Mouse (Mus musculus): ENCODE results near the gene Rpa3. TPM values are rescaled to one million over a fixed set of nuclear protein-coding genes. Genes with fewer than 3 reads are reported as not detected.

Gene Rpa3
- 175 and 185 TPM in 2 replicates for polyA plus RNA-seq (2016; fragmentation: Nextera tagmentation; extraction: Ambion mirVana)

DNA sequence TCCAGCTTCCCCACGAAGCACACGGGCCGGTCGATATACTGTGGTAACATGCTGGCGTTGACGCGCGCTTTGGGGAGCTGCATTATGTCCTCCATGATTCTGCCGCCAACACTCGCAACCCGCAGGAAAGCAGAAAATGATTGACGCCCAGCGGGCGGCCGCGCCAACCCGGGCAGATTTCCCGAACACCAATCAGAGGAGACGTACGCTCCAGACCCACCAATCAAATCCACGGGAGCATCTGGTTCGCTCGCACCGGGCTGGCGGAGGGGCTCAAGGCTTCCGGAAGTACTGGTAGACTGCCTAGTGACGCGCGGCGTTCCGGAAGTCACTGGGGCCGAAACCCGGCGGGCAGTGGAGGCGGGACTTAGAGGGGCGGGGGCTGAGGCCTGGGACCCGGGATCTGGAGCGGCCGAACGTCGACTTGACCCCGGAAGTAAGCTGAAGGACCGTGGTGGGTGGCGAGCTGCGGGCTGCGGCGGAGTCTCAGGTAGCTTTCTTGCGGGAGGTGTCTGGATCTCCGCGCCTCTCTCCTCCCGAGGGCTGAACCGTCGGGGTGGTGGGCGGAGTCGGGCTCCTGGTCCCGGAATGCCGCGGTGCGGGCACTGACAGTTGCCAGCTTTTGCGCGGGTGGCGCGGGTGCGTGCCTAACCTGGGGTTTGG lies at the start of gene Rpa3, which contains the start of the genes Umad1 and Gm45062:
Gene Rpa3, minus strand, starts transcription at position 170 of the 663 bp plus-strand sequence.
Gene Umad1, plus strand, starts transcription at position 285 of the 663 bp plus-strand sequence.
Gene Gm45062, plus strand, starts transcription at position 447 of the 663 bp plus-strand sequence.
- Histone ChIP-seq H3K4me1 (replicated peaks) (peaks cover 19% of the 10 kb centered on the region), H3K4me3 (peak within 1 kb of the TSS; percentile 79), H3K27ac (peak within 1 kb of the TSS; percentile 92), H3K27me3 (ENCODE audit: insufficient read depth, poor library complexity, severe bottlenecking) (no peaks in the 10 kb centered on the region), H3K36me3 (peaks cover 19% of the 10 kb centered on the region), H3K9me3 (no peaks in the 10 kb centered on the region)
- peak; percentile 98 for DNase-seq (ENCODE audit: low spot score)
- WGBS: under 1% methylated on average over 64 of the region's 64 CpGs

GRCm38 (mm10) chr6:8307878-8308775 lies 49.2 kb upstream of the Rpa3 start:
- Histone ChIP-seq H3K36me3 (no peaks in the 10 kb centered on the region), H3K4me3 (no peak overlapping the region), H3K27me3 (ENCODE audit: insufficient read depth, poor library complexity, severe bottlenecking) (no peaks in the 10 kb centered on the region), H3K4me1 (replicated peaks) (no peaks in the 10 kb centered on the region), H3K27ac (no peak overlapping the region), H3K9me3 (no peaks in the 10 kb centered on the region)
- DNase-seq (ENCODE audit: low spot score): no peak
- 91% methylated on average over 6 of the region's 6 CpGs for WGBS

DNA sequence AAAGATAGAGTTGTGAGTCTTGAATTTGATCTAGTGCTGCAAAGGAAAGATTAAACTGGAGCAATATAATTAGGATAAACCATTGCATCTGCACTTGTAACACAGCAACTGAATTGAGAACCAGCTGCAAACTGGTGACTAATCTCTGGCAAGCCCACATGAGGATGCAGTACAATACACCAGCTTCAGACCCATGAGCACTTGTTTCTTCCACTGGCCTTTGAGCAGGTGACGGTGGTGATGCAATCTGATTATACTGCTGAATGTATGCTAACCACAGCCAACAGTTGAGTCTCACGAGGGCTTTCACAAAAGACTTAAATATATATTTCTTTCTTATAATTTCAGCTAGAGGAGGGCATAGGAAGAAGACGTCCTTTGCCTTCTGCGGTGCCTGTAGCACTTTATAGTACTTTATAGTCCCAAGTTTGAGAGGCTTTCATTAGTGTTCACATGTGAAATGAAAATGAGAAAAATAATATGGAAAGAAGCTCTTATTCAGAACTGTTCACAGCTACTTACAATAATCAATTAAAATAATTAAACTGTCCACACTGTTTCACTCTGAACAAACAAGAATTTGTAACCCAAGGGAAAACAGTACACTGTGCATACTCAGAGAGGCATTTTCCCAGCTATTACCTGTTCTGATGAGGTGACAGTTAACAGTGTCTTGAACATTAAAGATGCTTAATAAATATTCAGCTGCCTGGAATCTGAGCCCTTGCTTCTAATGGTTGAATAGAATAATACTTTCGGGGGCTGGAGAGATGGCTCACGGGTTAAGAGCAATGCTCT lies 40.3 kb upstream of the Rpa3 start:
- DNase-seq (ENCODE audit: low spot score): no peak
- no peak overlapping the region for H3K4me3 ChIP-seq
- no peaks in the 10 kb centered on the region for H3K9me3 ChIP-seq
- no peaks in the 10 kb centered on the region for H3K36me3 ChIP-seq
- no peaks in the 10 kb centered on the region for H3K27me3 ChIP-seq (ENCODE audit: insufficient read depth, poor library complexity, severe bottlenecking)
- H3K4me1 ChIP-seq (replicated peaks): no peaks in the 10 kb centered on the region
- WGBS: 91% methylated on average over 6 of the region's 6 CpGs
- no peak overlapping the region for H3K27ac ChIP-seq

DNA sequence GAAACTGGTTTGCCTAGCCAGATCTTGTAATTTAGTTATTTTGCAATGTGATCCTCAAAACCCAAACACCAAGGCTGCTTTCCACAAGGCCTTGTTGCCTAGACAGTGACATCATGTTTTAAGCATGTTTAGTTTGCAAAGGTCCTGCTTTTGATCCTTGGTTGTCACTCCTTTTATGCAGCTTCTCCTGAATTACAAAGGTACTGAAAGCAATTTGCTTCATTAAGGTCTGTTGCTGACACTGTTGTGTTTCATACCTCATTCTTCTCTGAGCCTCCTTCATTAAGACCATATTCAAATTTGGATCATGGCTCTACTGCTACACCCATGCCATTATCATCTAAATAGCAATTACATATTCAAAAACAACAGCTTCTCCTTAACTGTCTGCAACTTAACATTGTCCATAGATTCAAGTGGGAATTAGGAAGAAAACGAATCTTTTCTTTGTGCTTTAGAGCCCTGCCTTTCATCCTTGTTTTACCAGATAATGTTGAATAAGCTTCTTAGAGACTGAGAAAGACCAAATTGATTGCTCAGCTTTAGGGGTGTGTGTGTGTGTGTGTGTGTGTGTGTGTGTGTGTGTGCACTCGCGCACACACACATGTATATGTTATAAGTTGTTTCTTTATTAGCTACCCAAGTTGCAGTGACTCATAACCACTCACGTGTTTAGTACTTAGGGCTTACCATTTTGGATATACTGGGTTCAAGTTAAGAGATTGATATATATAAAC lies 35.2 kb upstream of the Rpa3 start:
- no peaks in the 10 kb centered on the region for H3K27me3 ChIP-seq (ENCODE audit: insufficient read depth, poor library complexity, severe bottlenecking)
- WGBS: 83% methylated on average over 4 of the region's 4 CpGs
- H3K36me3 ChIP-seq: no peaks in the 10 kb centered on the region
- no peaks in the 10 kb centered on the region for H3K4me1 ChIP-seq (replicated peaks)
- no peak for DNase-seq (ENCODE audit: low spot score)
- no peak overlapping the region for H3K27ac ChIP-seq
- no peak overlapping the region for H3K4me3 ChIP-seq
- H3K9me3 ChIP-seq: no peaks in the 10 kb centered on the region

DNA sequence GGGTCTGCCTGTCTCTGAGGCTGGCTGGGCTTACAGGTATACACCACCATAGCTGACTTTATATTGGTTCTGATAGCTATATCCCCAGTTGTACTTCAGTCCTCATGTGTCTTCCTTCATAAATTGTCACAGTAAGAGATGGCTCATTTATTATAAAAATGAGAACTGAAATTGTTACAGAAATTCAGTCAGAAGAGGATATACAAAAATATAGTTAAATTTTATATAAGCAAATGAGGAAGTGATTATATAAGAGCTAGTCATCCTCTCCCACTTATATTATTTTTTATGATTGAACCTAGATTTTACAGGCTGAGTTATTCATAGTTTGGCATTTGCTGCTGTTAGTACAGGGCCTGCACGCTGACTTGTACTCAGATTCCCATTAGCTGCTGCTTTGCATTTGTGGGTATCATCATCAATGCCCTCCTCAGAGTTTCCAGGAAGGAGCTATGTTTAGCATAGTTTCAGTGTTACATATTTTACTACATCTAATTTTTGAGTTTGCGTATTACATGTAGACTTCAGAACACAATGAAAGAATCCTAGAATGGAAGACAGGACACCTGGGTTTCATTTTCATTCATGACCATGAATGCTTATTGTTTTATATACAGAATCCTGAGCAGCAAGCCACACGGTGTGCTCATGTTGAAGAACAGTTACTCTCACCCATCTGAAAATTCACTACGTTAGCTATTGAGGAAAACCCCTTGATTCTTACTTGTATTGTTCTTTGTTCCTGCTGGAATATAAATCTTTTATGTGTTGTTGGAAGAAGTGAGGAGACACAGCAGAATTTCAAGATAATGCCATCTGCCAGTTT lies 30.0 kb upstream of the Rpa3 start:
- Histone ChIP-seq H3K36me3 (no peaks in the 10 kb centered on the region), H3K4me3 (no peak overlapping the region), H3K4me1 (replicated peaks) (no peaks in the 10 kb centered on the region), H3K27ac (no peak overlapping the region), H3K9me3 (no peaks in the 10 kb centered on the region), H3K27me3 (ENCODE audit: insufficient read depth, poor library complexity, severe bottlenecking) (no peaks in the 10 kb centered on the region)
- 91% methylated on average over 4 of the region's 4 CpGs for WGBS
- no peak for DNase-seq (ENCODE audit: low spot score)

DNA sequence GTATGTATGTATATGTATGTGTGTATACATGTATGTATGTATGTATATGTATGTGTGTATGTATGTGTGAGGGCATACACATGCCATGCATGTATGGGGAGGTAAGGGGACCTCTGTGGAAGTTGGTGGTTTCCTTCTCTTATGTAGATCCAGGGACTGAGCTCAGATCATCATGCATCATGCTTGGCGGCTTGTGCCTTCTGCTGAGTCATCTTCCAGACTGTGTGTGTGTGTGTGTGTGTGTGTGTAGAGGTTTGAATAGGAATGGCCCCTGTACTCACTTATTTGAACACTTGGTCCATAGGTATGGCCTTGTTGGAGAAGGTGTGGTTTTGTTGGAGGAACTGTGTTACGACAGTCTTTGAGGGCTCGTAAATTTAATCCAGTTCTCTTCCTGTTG lies 27.2 kb upstream of the Rpa3 start:
- Histone ChIP-seq H3K27me3 (ENCODE audit: insufficient read depth, poor library complexity, severe bottlenecking) (no peaks in the 10 kb centered on the region), H3K9me3 (no peaks in the 10 kb centered on the region), H3K4me3 (no peak overlapping the region), H3K27ac (no peak overlapping the region), H3K4me1 (replicated peaks) (no peaks in the 10 kb centered on the region), H3K36me3 (no peaks in the 10 kb centered on the region)
- no peak for DNase-seq (ENCODE audit: low spot score)
- 92% methylated on average over 3 of the region's 3 CpGs for WGBS

DNA sequence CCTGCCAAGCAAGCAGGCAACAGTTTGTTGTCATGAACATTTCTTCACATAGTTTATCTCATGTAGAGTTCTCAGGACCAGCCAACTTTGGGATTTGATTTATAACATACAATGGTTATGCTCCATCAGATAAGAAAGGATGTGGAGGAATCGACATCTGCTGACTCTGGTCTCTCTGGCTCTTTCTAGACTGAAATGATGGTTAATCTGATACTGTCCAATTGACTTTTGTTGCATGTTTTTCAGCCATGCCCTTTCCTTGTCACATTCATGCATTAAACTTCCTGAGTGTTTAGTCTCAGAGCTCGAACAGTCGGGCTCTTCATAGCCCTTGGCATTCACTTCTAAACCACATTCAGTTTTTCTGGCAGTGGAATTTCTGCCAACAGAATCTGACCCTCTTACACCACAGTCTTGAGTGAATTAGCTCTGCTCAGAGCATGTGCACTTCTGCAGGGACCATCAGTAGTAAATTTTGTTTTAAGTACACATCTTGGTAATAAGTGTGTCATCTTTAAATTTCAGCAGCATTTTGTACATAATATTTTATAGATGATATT lies 26.5 kb upstream of the Rpa3 start:
- 91% methylated on average over 3 of the region's 3 CpGs for WGBS
- Histone ChIP-seq H3K27me3 (ENCODE audit: insufficient read depth, poor library complexity, severe bottlenecking) (no peaks in the 10 kb centered on the region), H3K27ac (no peak overlapping the region), H3K36me3 (no peaks in the 10 kb centered on the region), H3K4me3 (no peak overlapping the region), H3K4me1 (replicated peaks) (no peaks in the 10 kb centered on the region), H3K9me3 (no peaks in the 10 kb centered on the region)
- DNase-seq (ENCODE audit: low spot score): no peak

DNA sequence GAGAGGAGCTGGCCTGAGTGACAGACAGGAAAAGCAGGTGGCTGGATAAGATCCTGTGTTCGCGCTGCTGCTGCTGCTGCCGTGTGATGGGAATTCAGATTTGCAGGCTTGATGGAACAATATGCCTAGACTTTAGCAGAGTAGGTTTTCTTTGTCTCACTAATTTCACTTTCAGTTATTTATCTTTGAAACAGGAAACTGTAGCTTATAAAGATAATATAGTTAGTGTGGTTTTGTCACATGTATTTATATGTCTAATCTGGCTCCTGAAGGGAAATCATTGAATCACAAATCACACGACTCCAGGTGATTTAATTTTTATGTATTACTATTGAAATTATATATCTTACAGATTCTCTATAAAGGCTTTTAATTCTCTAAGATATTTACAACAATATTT lies 24.3 kb upstream of the Rpa3 start:
- 92% methylated on average over 4 of the region's 4 CpGs for WGBS

GRCm38 (mm10) chr6:8278426-8279002 lies 19.5 kb upstream of the Rpa3 start:
- no peak for DNase-seq (ENCODE audit: low spot score)
- no peak overlapping the region for H3K4me3 ChIP-seq
- no peak overlapping the region for H3K27ac ChIP-seq
- H3K9me3 ChIP-seq: no peaks in the 10 kb centered on the region
- WGBS: 70% methylated on average over 5 of the region's 5 CpGs
- no peaks in the 10 kb centered on the region for H3K4me1 ChIP-seq (replicated peaks)
- no peaks in the 10 kb centered on the region for H3K27me3 ChIP-seq (ENCODE audit: insufficient read depth, poor library complexity, severe bottlenecking)
- H3K36me3 ChIP-seq: no peaks in the 10 kb centered on the region

More for the DNA sequence above, 24.3 kb upstream of the Rpa3 start:
- DNase-seq (ENCODE audit: low spot score): no peak
- Histone ChIP-seq H3K36me3 (no peaks in the 10 kb centered on the region), H3K27ac (no peak overlapping the region), H3K27me3 (ENCODE audit: insufficient read depth, poor library complexity, severe bottlenecking) (no peaks in the 10 kb centered on the region), H3K4me1 (replicated peaks) (no peaks in the 10 kb centered on the region), H3K4me3 (no peak overlapping the region), H3K9me3 (no peaks in the 10 kb centered on the region)

DNA sequence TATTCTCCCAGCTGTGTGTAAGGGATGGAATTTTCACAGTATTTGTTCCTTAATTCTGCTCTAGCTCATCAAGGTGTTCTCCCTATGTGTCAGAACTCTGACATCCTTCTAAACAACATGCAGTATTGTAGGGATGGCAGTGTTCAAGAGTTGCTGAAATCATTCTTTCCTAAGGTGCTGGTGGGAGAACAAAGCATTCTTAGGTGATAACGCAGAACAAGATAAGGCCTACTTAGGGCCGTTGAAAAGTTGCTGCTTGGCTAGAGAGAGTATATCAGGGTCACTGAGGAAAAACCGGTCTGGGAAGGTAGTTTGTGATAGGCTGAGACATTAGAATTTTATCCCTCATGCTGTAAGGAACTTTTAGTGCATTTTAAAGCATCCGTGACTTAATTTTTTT lies 17.5 kb upstream of the Rpa3 start:
- H3K9me3 ChIP-seq: no peaks in the 10 kb centered on the region
- H3K36me3 ChIP-seq: peaks cover 8% of the 10 kb centered on the region; the same call in 1 of the 2 replicates
- WGBS: 83% methylated on average over 4 of the region's 4 CpGs
- H3K27me3 ChIP-seq (ENCODE audit: insufficient read depth, poor library complexity, severe bottlenecking): no peaks in the 10 kb centered on the region
- DNase-seq (ENCODE audit: low spot score): no peak
- H3K27ac ChIP-seq: no peak overlapping the region
- no peaks in the 10 kb centered on the region for H3K4me1 ChIP-seq (replicated peaks)
- no peak overlapping the region for H3K4me3 ChIP-seq

GRCm38 (mm10) chr6:8275098-8275497 lies 16.1 kb upstream of the Rpa3 start:
- H3K4me3 ChIP-seq: no peak overlapping the region
- DNase-seq (ENCODE audit: low spot score): no peak
- no peaks in the 10 kb centered on the region for H3K27me3 ChIP-seq (ENCODE audit: insufficient read depth, poor library complexity, severe bottlenecking)
- no peaks in the 10 kb centered on the region for H3K4me1 ChIP-seq (replicated peaks)
- 11% methylated on average over 1 of the region's 1 CpGs for WGBS
- H3K36me3 ChIP-seq: peaks cover 14% of the 10 kb centered on the region; the same call in 1 of the 2 replicates
- H3K27ac ChIP-seq: no peak overlapping the region
- no peaks in the 10 kb centered on the region for H3K9me3 ChIP-seq
